Mouse (Mus musculus) c-Kit-negative CD71-positive TER-119-positive erythroid progenitor cells, embryonic 14.5 days (primary cell): ENCODE measurements around the gene 5031410I06Rik.
"Not testable (repeated sequence)": the region's sequence is repeated elsewhere in the genome, so short reads cannot be mapped to it uniquely, and the experiment has no call there.

Experiments
- DNase-seq: peaks from one replicate; pipeline ENCODE4 v3.0.0-alpha.2; 2013; ENCODE audit warnings: low read depth, low spot score

The 5031410I06Rik gene

DNA sequence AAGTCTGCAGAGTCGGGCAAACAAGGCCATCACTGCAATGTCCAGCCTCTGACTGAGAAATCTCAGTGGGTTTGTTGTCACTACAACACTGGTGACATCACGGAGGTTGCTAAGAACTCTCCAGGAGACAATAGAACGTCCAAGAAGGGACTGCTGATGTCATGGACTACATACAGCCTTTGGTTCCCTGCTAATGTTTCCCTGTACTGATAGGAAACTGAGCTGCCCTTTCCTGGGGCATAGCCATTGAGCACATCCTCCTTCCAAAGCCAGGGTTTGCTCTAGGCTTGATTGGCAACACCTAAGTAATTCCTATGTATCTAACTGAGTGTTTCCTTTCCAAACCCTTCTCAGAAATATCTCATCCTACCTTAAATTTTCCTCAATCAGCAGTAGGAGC, at the start of gene 5031410I06Rik:
5031410I06Rik (minus strand) TSS at position 101 of the 400 bp plus-strand sequence.
- DNase-seq: not testable (repeated sequence)

DNA sequence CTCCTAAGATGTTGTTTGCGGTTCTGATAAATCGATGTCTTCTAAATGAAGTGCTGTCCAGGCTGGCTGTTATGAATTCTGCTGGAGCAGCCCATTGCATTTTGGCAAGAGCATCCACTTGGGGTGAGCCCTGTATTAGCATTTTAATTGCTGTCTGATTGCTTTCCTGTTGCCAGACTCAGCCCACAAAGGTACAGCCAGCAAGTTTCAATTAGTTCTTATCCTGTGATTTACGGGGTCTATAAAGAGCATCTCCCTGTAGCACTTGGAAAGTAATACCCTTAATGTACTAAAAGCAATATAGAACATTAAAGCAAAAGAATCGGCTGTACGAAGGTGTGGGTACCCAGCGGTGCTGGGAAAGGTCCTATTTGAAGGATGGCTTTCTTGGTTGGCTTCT, 37.7 kb upstream of the 5031410I06Rik start:
- DNase-seq: no peak

DNA sequence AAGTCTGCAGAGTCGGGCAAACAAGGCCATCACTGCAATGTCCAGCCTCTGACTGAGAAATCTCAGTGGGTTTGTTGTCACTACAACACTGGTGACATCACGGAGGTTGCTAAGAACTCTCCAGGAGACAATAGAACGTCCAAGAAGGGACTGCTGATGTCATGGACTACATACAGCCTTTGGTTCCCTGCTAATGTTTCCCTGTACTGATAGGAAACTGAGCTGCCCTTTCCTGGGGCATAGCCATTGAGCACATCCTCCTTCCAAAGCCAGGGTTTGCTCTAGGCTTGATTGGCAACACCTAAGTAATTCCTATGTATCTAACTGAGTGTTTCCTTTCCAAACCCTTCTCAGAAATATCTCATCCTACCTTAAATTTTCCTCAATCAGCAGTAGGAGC, 16.2 kb upstream of the 5031410I06Rik start, which contains the start of gene Gm10220:
Gm10220 (minus strand) TSS at position 101 of the 400 bp plus-strand sequence.
- DNase-seq: not testable (repeated sequence)

DNA sequence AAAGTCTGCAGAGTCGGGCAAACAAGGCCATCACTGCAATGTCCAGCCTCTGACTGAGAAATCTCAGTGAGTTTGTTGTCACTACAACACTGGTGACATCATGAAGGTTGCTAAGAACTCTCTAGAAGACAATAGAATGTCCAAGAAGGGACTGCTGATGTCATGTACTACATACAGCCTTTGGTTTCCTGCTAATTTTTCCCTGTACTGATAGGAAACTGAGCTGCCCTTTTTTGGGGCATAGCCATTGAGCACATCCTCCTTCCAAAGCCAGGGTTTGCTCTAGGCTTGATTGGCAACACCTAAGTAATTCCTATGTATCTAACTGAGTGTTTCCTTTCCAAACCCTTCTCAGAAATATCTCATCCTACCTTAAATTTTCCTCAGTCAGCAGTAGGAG, 16.0 kb downstream of the 5031410I06Rik start, which contains the start of gene Gm10471:
Gm10471 (minus strand) TSS at position 101 of the 400 bp plus-strand sequence.
- not testable (repeated sequence) for DNase-seq

DNA sequence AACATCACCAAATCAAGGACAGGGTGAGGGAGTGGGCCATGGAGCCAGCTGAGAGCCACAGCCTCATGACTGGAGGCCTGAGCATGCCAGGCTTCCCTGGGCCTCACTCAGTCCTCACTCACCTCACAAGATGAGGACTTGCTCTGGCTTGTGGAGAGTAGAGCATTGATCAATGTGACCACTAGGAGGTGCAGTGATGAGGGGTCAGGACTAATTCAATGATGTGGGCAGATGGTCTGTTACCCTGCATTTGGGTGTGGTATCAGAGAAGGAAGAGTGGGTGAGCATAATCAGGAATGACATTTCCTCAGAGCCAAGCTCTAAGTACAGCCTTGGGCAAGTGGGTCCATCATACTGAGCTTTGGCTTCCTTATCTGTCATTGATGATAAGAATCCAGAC, 26.1 kb downstream of the 5031410I06Rik start:
- not testable (repeated sequence) for DNase-seq

DNA sequence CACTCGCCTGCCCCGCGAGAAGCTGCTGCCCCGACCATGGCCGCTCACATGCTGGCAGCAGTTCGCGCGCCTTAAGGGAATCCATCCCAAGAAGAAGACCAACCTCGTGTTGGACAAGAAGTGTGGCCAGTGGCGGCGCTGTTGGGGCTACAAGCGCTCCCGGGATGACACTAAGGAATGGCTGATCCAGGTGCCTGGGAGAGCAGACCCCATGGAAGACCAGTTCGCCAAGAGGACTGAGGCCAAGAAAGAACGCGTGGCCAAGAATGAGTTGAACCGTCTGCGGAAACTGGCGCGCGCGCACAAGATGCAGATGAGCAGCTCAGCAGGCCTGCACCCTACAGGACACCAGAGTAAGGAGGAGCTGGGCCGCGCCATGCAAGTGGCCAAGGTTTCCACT, 34.4 kb downstream of the 5031410I06Rik start:
- DNase-seq: no peak

DNA sequence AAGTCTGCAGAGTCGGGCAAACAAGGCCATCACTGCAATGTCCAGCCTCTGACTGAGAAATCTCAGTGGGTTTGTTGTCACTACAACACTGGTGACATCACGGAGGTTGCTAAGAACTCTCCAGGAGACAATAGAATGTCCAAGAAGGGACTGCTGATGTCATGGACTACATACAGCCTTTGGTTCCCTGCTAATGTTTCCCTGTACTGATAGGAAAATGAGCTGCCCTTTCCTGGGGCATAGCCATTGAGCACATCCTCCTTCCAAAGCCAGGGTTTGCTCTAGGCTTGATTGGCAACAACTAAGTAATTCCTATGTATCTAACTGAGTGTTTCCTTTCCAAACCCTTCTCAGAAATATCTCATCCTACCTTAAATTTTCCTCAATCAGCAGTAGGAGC, 46.7 kb downstream of the 5031410I06Rik start, which contains the start of gene Gm7347:
Gm7347 (minus strand) TSS at position 101 of the 400 bp plus-strand sequence.
- not testable (repeated sequence) for DNase-seq
